ENCODE assay signal across 10 mouse cellular contexts in genomic region chr1:74901686-74902085, GRCm38 (mm10). TPM values are rescaled to one million over a fixed set of nuclear protein-coding genes. Genes with fewer than 3 reads are reported as not detected.
DNase-seq lines count a peak whose midpoint lies in the region; ATAC-seq and TF ChIP-seq lines count a peak whose summit lies in the region.
"Had no signal": no experiment of that assay in that cellular context is flagged by ENCODE, and none has a peak within 500 bp of the region (broad histone marks: within the 10 kb centered on the region; RNA-seq: fewer than 3 reads in every experiment).

No protein-coding gene starts in this region.

- WGBS in midbrain, embryonic 11.5 days: 1% methylated on average over 3 of the region's 3 CpGs
- WGBS in midbrain, embryonic 13.5 days: under 1% methylated on average over 3 of the region's 3 CpGs
- WGBS in lung, postnatal 0 days: 5% methylated on average over 3 of the region's 3 CpGs

- peaks cover 46% of the 10 kb centered on the region for H3K27me3 ChIP-seq in midbrain, embryonic 11.5 days (ENCODE audit: control insufficient read depth, insufficient read depth, low read length)
- peaks cover 94% of the 10 kb centered on the region for H3K27me3 ChIP-seq in midbrain, embryonic 13.5 days
- H3K27me3 ChIP-seq in lung, postnatal 0 days (replicated peaks; ENCODE audit: insufficient read depth, low read length): peaks cover 28% of the 10 kb centered on the region

- no peak overlapping the region for H3K27ac ChIP-seq in midbrain, embryonic 11.5 days (ENCODE audit: low read depth, low read length)
- no peak overlapping the region for H3K27ac ChIP-seq in midbrain, embryonic 13.5 days
- H3K27ac ChIP-seq in lung, postnatal 0 days (ENCODE audit: low read length): no peak overlapping the region
- H3K27ac ChIP-seq: lung, embryonic 15.5 days had no signal

- no peaks in the 10 kb centered on the region for H3K9me3 ChIP-seq in midbrain, embryonic 11.5 days (ENCODE audit: control insufficient read depth, low read length)
- H3K9me3 ChIP-seq in midbrain, embryonic 13.5 days: no peaks in the 10 kb centered on the region
- H3K9me3 ChIP-seq in lung, postnatal 0 days (ENCODE audit: low read length): no peaks in the 10 kb centered on the region
- H3K9me3 ChIP-seq: lung, embryonic 15.5 days had no signal

- H3K9ac ChIP-seq in midbrain, embryonic 11.5 days (ENCODE audit: low read length): no peak overlapping the region
- H3K9ac ChIP-seq in midbrain, embryonic 13.5 days (replicated peaks): no peak overlapping the region
- H3K9ac ChIP-seq in lung, postnatal 0 days (replicated peaks; ENCODE audit: low read depth): no peak overlapping the region
- H3K9ac ChIP-seq: lung, embryonic 15.5 days had no signal

- TF ChIP-seq EP300 in lung, postnatal 0 days (IDR thresholded peaks at IDR 0.05): no peak

- H3K4me1 ChIP-seq in midbrain, embryonic 11.5 days (ENCODE audit: control insufficient read depth, insufficient read depth, low read length): peaks cover 16% of the 10 kb centered on the region
- H3K4me1 ChIP-seq in midbrain, embryonic 13.5 days (replicated peaks): peaks cover 27% of the 10 kb centered on the region
- no peaks in the 10 kb centered on the region for H3K4me1 ChIP-seq in lung, postnatal 0 days (ENCODE audit: insufficient read depth, low read depth, low read length)

- DNase-seq in adrenal gland, adult 18-20 months (ENCODE audit: low spot score in 2 of 2): peak; percentile 58 to 72
- DNase-seq in adrenal gland, postnatal 4 days (ENCODE audit: low spot score in 2 of 2): no peak
- DNase-seq in midbrain, embryonic 11.5 days (ENCODE audit: low spot score, missing footprints): peak; percentile 97
- DNase-seq in c-Kit-positive CD71-negative TER-119-negative erythroid progenitor cells, embryonic 14.5 days (ENCODE audit: low read depth): peak; percentile 51
- DNase-seq in induced T-regulatory cell, adult 2 months (ENCODE audit: low read depth): peak; percentile 73
- DNase-seq in lung, postnatal 0 days (ENCODE audit: low spot score): peak; percentile 15
- peak; percentile 73 for DNase-seq in thymus, postnatal 4 days

- no peak overlapping the region for H3K4me3 ChIP-seq in midbrain, embryonic 11.5 days (ENCODE audit: low read depth, low read length)
- no peak overlapping the region for H3K4me3 ChIP-seq in midbrain, embryonic 13.5 days (replicated peaks)
- H3K4me3 ChIP-seq in lung, postnatal 0 days (ENCODE audit: low read depth, low read length): no peak overlapping the region
- H3K4me3 ChIP-seq: lung, embryonic 15.5 days had no signal

- no peak for ATAC-seq in midbrain, embryonic 11.5 days (ENCODE audit: low FRiP score)
- no peak for ATAC-seq in midbrain, embryonic 13.5 days
- ATAC-seq in lung, postnatal 0 days: no peak

- H3K36me3 ChIP-seq in midbrain, embryonic 11.5 days (ENCODE audit: control insufficient read depth, insufficient read depth, low read length): no peaks in the 10 kb centered on the region
- H3K36me3 ChIP-seq in midbrain, embryonic 13.5 days: no peaks in the 10 kb centered on the region
- H3K36me3 ChIP-seq in lung, postnatal 0 days (ENCODE audit: insufficient read depth, low read length): no peaks in the 10 kb centered on the region
- H3K36me3 ChIP-seq: lung, embryonic 15.5 days had no signal

- peak; percentile 58 for TF ChIP-seq CTCF in lung, postnatal 0 days (IDR thresholded peaks at IDR 0.05)

- no peak overlapping the region for H3K4me2 ChIP-seq in midbrain, embryonic 11.5 days
- H3K4me2 ChIP-seq in midbrain, embryonic 13.5 days (replicated peaks): no peak overlapping the region
- no peak overlapping the region for H3K4me2 ChIP-seq in lung, postnatal 0 days (replicated peaks; ENCODE audit: low read depth, low read length)

RNA-seq across cellular contexts. Expression of gene Cryba2, which starts 8.7 kb away (rescaled TPM):
- total RNA-seq in adrenal gland, adult 18-20 months (2021): under 1 TPM; 0.58 to 0.76 TPM
- 1 to 10 TPM; 2.0 to 3.3 TPM for total RNA-seq in adrenal gland, postnatal 4 days (2021)
- 0.19 TPM in 1 of 2 replicates, not detected in the other for polyA plus RNA-seq in midbrain, embryonic 11.5 days (2014; fragmentation: Nextera tagmentation; extraction: Ambion mirVana)
- 0.64 and 1.9 TPM in 2 replicates for polyA plus RNA-seq in midbrain, embryonic 13.5 days (2015; fragmentation: Nextera tagmentation; extraction: Ambion mirVana)
- not detected in 2 replicates for polyA plus RNA-seq in lung, postnatal 0 days (2015; fragmentation: Nextera tagmentation; extraction: Ambion mirVana)
- total RNA-seq: heart, adult 18-20 months had no signal
- polyA plus RNA-seq: lung, embryonic 15.5 days had no signal

RNA-seq across cellular contexts. Expression of gene Fev, which starts 16.5 kb away (rescaled TPM):
- 1 to 10 TPM in 1 of 2 experiments, under 1 TPM in 1; 0.96 to 1.2 TPM for total RNA-seq in adrenal gland, adult 18-20 months (2021)
- total RNA-seq in adrenal gland, postnatal 4 days (2021): 1 to 10 TPM; 2.1 to 3.4 TPM
- 0.41 and 0.69 TPM in 2 replicates for polyA plus RNA-seq in midbrain, embryonic 11.5 days (2014; fragmentation: Nextera tagmentation; extraction: Ambion mirVana)
- 1.8 and 5.1 TPM in 2 replicates for polyA plus RNA-seq in midbrain, embryonic 13.5 days (2015; fragmentation: Nextera tagmentation; extraction: Ambion mirVana)
- polyA plus RNA-seq in lung, postnatal 0 days (2015; fragmentation: Nextera tagmentation; extraction: Ambion mirVana): not detected in 2 replicates
- total RNA-seq: heart, adult 18-20 months had no signal
- polyA plus RNA-seq: lung, embryonic 15.5 days had no signal

RNA-seq across cellular contexts. Expression of gene Cfap65, which starts 33.7 kb away (rescaled TPM):
- not detected for total RNA-seq in adrenal gland, adult 18-20 months (2021)
- total RNA-seq in adrenal gland, postnatal 4 days (2021): not detected
- 0.03 and 0.04 TPM in 2 replicates for polyA plus RNA-seq in midbrain, embryonic 11.5 days (2014; fragmentation: Nextera tagmentation; extraction: Ambion mirVana)
- polyA plus RNA-seq in midbrain, embryonic 13.5 days (2015; fragmentation: Nextera tagmentation; extraction: Ambion mirVana): 0.24 and 0.42 TPM in 2 replicates
- 2.0 and 2.3 TPM in 2 replicates for polyA plus RNA-seq in lung, postnatal 0 days (2015; fragmentation: Nextera tagmentation; extraction: Ambion mirVana)

RNA-seq across cellular contexts. Expression of gene Cdk5r2, which starts 47.0 kb away (rescaled TPM):
- total RNA-seq in adrenal gland, adult 18-20 months (2021): 1 to 10 TPM; 4.1 to 4.8 TPM
- total RNA-seq in adrenal gland, postnatal 4 days (2021): 10 to 100 TPM in 1 of 2 experiments, 1 to 10 TPM in 1; 6.6 to 10.1 TPM
- 5.7 and 5.8 TPM in 2 replicates for polyA plus RNA-seq in midbrain, embryonic 11.5 days (2014; fragmentation: Nextera tagmentation; extraction: Ambion mirVana)
- polyA plus RNA-seq in midbrain, embryonic 13.5 days (2015; fragmentation: Nextera tagmentation; extraction: Ambion mirVana): 4.8 and 7.1 TPM in 2 replicates
- polyA plus RNA-seq in lung, postnatal 0 days (2015; fragmentation: Nextera tagmentation; extraction: Ambion mirVana): not detected in 2 replicates
- total RNA-seq: heart, adult 18-20 months had no signal
- polyA plus RNA-seq: lung, embryonic 15.5 days had no signal

RNA-seq across cellular contexts. Expression of gene Ihh, which starts 49.8 kb away (rescaled TPM):
- under 1 TPM; 0.13 to 0.20 TPM for total RNA-seq in adrenal gland, adult 18-20 months (2021)
- total RNA-seq in adrenal gland, postnatal 4 days (2021): under 1 TPM; 0.45 to 0.70 TPM
- 0.22 TPM in 1 of 2 replicates, not detected in the other for polyA plus RNA-seq in midbrain, embryonic 11.5 days (2014; fragmentation: Nextera tagmentation; extraction: Ambion mirVana)
- 0.13 and 0.26 TPM in 2 replicates for polyA plus RNA-seq in midbrain, embryonic 13.5 days (2015; fragmentation: Nextera tagmentation; extraction: Ambion mirVana)
- 0.10 and 0.16 TPM in 2 replicates for polyA plus RNA-seq in lung, postnatal 0 days (2015; fragmentation: Nextera tagmentation; extraction: Ambion mirVana)

Comparison
In these comparisons a context has a peak if more than half of its experiments do, and no peak if none do; other contexts are left out.
1. DNase-seq: peak in adrenal gland, adult 18-20 months (2 of 2), midbrain, embryonic 11.5 days (single experiment), c-Kit-positive CD71-negative TER-119-negative erythroid progenitor cells, embryonic 14.5 days (single experiment), induced T-regulatory cell, adult 2 months (single experiment), lung, postnatal 0 days (single experiment) and thymus, postnatal 4 days (single experiment); none in adrenal gland, postnatal 4 days (0 of 2).